Mouse (Mus musculus) thymus, postnatal 36 days (tissue): ENCODE measurements at regions not wholly inside any gene's neighbourhood (a gene's known extent, or its start where the extent isn't known, plus 50 kb on each side); places are given as distances from the start of the nearest gene placed in this dataset.

Source experiments
- DNase-seq, 2 experiments: peaks; one replicate each; pipeline ENCODE4 v3.0.0; 2022; ENCODE audit warnings: mixed read lengths in 2 of 2

- DNase-seq: no peak
Measured at GRCm38 (mm10) chr7:72753053-72753559, 446.7 kb upstream of the Mctp2 start.

- DNase-seq: no peak
Measured at GRCm38 (mm10) chr7:72762711-72763110, 456.3 kb upstream of the Mctp2 start.

GRCm38 (mm10) chr7:72768705-72769104 lies 462.3 kb upstream of the Mctp2 start:
- no peak for DNase-seq

GRCm38 (mm10) chr7:72774031-72774770 lies 467.8 kb upstream of the Mctp2 start:
- no peak for DNase-seq

GRCm38 (mm10) chr7:72774771-72775119 lies 468.3 kb upstream of the Mctp2 start:
- no peak for DNase-seq

GRCm38 (mm10) chr7:72787306-72787705 lies 480.9 kb upstream of the Mctp2 start:
- no peak for DNase-seq

- no peak for DNase-seq
Measured at GRCm38 (mm10) chr7:72788261-72788660, 481.9 kb upstream of the Mctp2 start.

GRCm38 (mm10) chr7:72822142-72822541 lies 515.7 kb upstream of the Mctp2 start:
- no peak for DNase-seq

- DNase-seq: no peak
Measured at GRCm38 (mm10) chr7:72826597-72826996, 520.2 kb upstream of the Mctp2 start.

- no peak for DNase-seq
Measured at GRCm38 (mm10) chr7:72835423-72835822, 529.0 kb upstream of the Mctp2 start.

- no peak for DNase-seq
Measured at GRCm38 (mm10) chr7:72836026-72836425, 529.6 kb upstream of the Mctp2 start.

- DNase-seq: no peak
Measured at GRCm38 (mm10) chr7:72836457-72836985, 530.1 kb upstream of the Mctp2 start.

GRCm38 (mm10) chr7:72837992-72838655 lies 531.7 kb upstream of the Mctp2 start:
- DNase-seq: no peak

GRCm38 (mm10) chr7:72851346-72851745 lies 524.0 kb upstream of the Rgma start:
- DNase-seq: no peak

GRCm38 (mm10) chr7:72854501-72855002 lies 520.8 kb upstream of the Rgma start:
- DNase-seq: no peak

GRCm38 (mm10) chr7:72866966-72867754 lies 508.1 kb upstream of the Rgma start:
- no peak for DNase-seq

- no peak for DNase-seq
Measured at GRCm38 (mm10) chr7:72869068-72869467, 506.2 kb upstream of the Rgma start.

GRCm38 (mm10) chr7:72900816-72901215 lies 474.5 kb upstream of the Rgma start:
- no peak for DNase-seq

- no peak for DNase-seq
Measured at GRCm38 (mm10) chr7:72905891-72906290, 469.4 kb upstream of the Rgma start.

GRCm38 (mm10) chr7:72906536-72906935 lies 468.8 kb upstream of the Rgma start:
- no peak for DNase-seq

GRCm38 (mm10) chr7:72926772-72927380 lies 448.4 kb upstream of the Rgma start:
- DNase-seq: no peak

- DNase-seq: no peak
Measured at GRCm38 (mm10) chr7:72938842-72939241, 436.5 kb upstream of the Rgma start.

GRCm38 (mm10) chr7:72947531-72947930 lies 427.8 kb upstream of the Rgma start:
- no peak for DNase-seq
